Mouse (Mus musculus) gastrocnemius, adult 8-10 months (tissue): ENCODE results near the gene Pecr. TPM values are rescaled to one million over a fixed set of nuclear protein-coding genes. Genes with fewer than 3 reads are reported as not detected.

Experiments
- DNase-seq, 2 experiments: peaks; one replicate each; pipeline ENCODE4 v3.0.0; 2022; ENCODE audit warnings: low spot score in 2 of 2
- total RNA-seq, 4 experiments: library from RNA; stranded (reverse); gene quantifications; 2 replicates each; pipeline ENCODE4 v1.2.4; 2022

Pecr gene
- total RNA-seq, result 10 to 100 TPM; 14.3 to 17.5 (median 15.7) TPM

GRCm38 (mm10) chr1:72283992-72284485 lies at the start of gene Pecr, which contains the start of gene Tmem169:
Gene Pecr, minus strand, starts transcription at chr1:72284314.
Gene Tmem169, plus strand, starts transcription at chr1:72284369.
- DNase-seq, result peak; percentile 91 to 92

- DNase-seq, result no peak
Observed at GRCm38 (mm10) chr1:72326162-72326821, 42.2 kb upstream of the Pecr start.

- DNase-seq, result no peak
Observed at GRCm38 (mm10) chr1:72323248-72323647, 39.1 kb upstream of the Pecr start.

GRCm38 (mm10) chr1:72320759-72321158 lies 36.6 kb upstream of the Pecr start:
- DNase-seq, result no peak

GRCm38 (mm10) chr1:72316901-72317300 lies 32.8 kb upstream of the Pecr start:
- no peak for DNase-seq

- no peak for DNase-seq
Observed at GRCm38 (mm10) chr1:72316409-72316808, 32.3 kb upstream of the Pecr start.

- DNase-seq, result no peak
Observed at GRCm38 (mm10) chr1:72315447-72315846, 31.3 kb upstream of the Pecr start.

- no peak for DNase-seq
Observed at GRCm38 (mm10) chr1:72313399-72314039, 29.4 kb upstream of the Pecr start.

GRCm38 (mm10) chr1:72312701-72313398 lies 28.7 kb upstream of the Pecr start:
- DNase-seq, result no peak

- no peak for DNase-seq
Observed at GRCm38 (mm10) chr1:72309744-72310424, 25.8 kb upstream of the Pecr start.

GRCm38 (mm10) chr1:72308919-72309318 lies 24.8 kb upstream of the Pecr start:
- DNase-seq, result no peak

- DNase-seq, result peak; percentile 81 to 86
Observed at GRCm38 (mm10) chr1:72307317-72307798, 23.2 kb upstream of the Pecr start, which contains the start of gene Xrcc5. Gene Xrcc5, plus strand, starts transcription at chr1:72307421.

GRCm38 (mm10) chr1:72306679-72307181 lies 22.6 kb upstream of the Pecr start:
- DNase-seq, result peak; percentile 17 to 20

- DNase-seq, result no peak
Observed at GRCm38 (mm10) chr1:72306241-72306640, 22.1 kb upstream of the Pecr start.

- no peak for DNase-seq
Observed at GRCm38 (mm10) chr1:72301845-72302244, 17.7 kb upstream of the Pecr start.

- DNase-seq, result peak; percentile 21 to 22
Observed at GRCm38 (mm10) chr1:72295746-72296145, 11.6 kb upstream of the Pecr start.

- no peak for DNase-seq
Observed at GRCm38 (mm10) chr1:72293869-72294663, 10.0 kb upstream of the Pecr start.

- DNase-seq, result no peak
Observed at GRCm38 (mm10) chr1:72291925-72292324, 7.8 kb upstream of the Pecr start.

- no peak for DNase-seq
Observed at GRCm38 (mm10) chr1:72291421-72291820, 7.3 kb upstream of the Pecr start.

- DNase-seq, result no peak
Observed at GRCm38 (mm10) chr1:72290896-72291295, 6.8 kb upstream of the Pecr start.
